Mouse (Mus musculus): ENCODE results near the gene Rasgrp1.

Gene Rasgrp1

GRCm38 (mm10) chr2:117303391-117304350 is 39.1 kb downstream of the Rasgrp1 start:
- TF ChIP-seq POU5F1 (IDR thresholded peaks at IDR 0.05; ENCODE audit: borderline replicate concordance, low read length) (no peak), CTCF (conservative IDR thresholded peaks at IDR 0.05; ENCODE audit: low read length) (no peak), NANOG (IDR thresholded peaks at IDR 0.05; ENCODE audit: borderline replicate concordance, low read length) (no peak)
- no peaks in the 10 kb centered on the region for H3K9me3 ChIP-seq (ENCODE audit: low read length)
- H3K36me3 ChIP-seq (ENCODE audit: insufficient read depth, low read length), result no peaks in the 10 kb centered on the region
- no peak overlapping the region for H3K4me3 ChIP-seq (replicated peaks; ENCODE audit: low read length)
- no peaks in the 10 kb centered on the region for H3K27me3 ChIP-seq (ENCODE audit: insufficient read depth, low read length)
- peaks cover 8% of the 10 kb centered on the region for H3K4me1 ChIP-seq (replicated peaks; ENCODE audit: low read depth, low read length)

- TF ChIP-seq NANOG (IDR thresholded peaks at IDR 0.05; ENCODE audit: borderline replicate concordance, low read length) (no peak), CTCF (conservative IDR thresholded peaks at IDR 0.05; ENCODE audit: low read length) (no peak), POU5F1 (IDR thresholded peaks at IDR 0.05; ENCODE audit: borderline replicate concordance, low read length) (no peak)
- Histone ChIP-seq H3K36me3 (ENCODE audit: insufficient read depth, low read length) (no peaks in the 10 kb centered on the region; the same call in 1 of the 2 replicates), H3K4me3 (replicated peaks; ENCODE audit: low read length) (no peak overlapping the region)
Measured at GRCm38 (mm10) chr2:117299596-117300448, 43.0 kb downstream of the Rasgrp1 start.

GRCm38 (mm10) chr2:117288291-117288690 is 54.5 kb downstream of the Rasgrp1 start:
- H3K4me1 ChIP-seq (replicated peaks; ENCODE audit: low read depth, low read length), result no peaks in the 10 kb centered on the region
- H3K27me3 ChIP-seq (ENCODE audit: insufficient read depth, low read length), result no peaks in the 10 kb centered on the region
- H3K36me3 ChIP-seq (ENCODE audit: insufficient read depth, low read length), result 0 out of 2 replicates have a peak, but pooled peaks cover 5% of the 10 kb centered on the region
- no peak overlapping the region for H3K4me3 ChIP-seq (replicated peaks; ENCODE audit: low read length)
- TF ChIP-seq POU5F1 (IDR thresholded peaks at IDR 0.05; ENCODE audit: borderline replicate concordance, low read length) (no peak), CTCF (conservative IDR thresholded peaks at IDR 0.05; ENCODE audit: low read length) (no peak), NANOG (IDR thresholded peaks at IDR 0.05; ENCODE audit: borderline replicate concordance, low read length) (no peak)
- H3K9me3 ChIP-seq (ENCODE audit: low read length), result no peaks in the 10 kb centered on the region

More at GRCm38 (mm10) chr2:117299596-117300448, 43.0 kb downstream of the Rasgrp1 start:
- Histone ChIP-seq H3K27me3 (ENCODE audit: insufficient read depth, low read length) (no peaks in the 10 kb centered on the region), H3K4me1 (replicated peaks; ENCODE audit: low read depth, low read length) (peaks cover 8% of the 10 kb centered on the region), H3K9me3 (ENCODE audit: low read length) (no peaks in the 10 kb centered on the region)

GRCm38 (mm10) chr2:117263786-117264408 is 78.9 kb downstream of the Rasgrp1 start:
- Histone ChIP-seq H3K27me3 (ENCODE audit: insufficient read depth, low read length) (no peaks in the 10 kb centered on the region), H3K9me3 (ENCODE audit: low read length) (no peaks in the 10 kb centered on the region), H3K4me1 (replicated peaks; ENCODE audit: low read depth, low read length) (no peaks in the 10 kb centered on the region), H3K36me3 (ENCODE audit: insufficient read depth, low read length) (peaks cover 65% of the 10 kb centered on the region), H3K4me3 (replicated peaks; ENCODE audit: low read length) (no peak overlapping the region)
- no peak for TF ChIP-seq POU5F1 (IDR thresholded peaks at IDR 0.05; ENCODE audit: borderline replicate concordance, low read length)
- peak; percentile 88 for TF ChIP-seq CTCF (conservative IDR thresholded peaks at IDR 0.05; ENCODE audit: low read length)

- peaks cover 65% of the 10 kb centered on the region for H3K36me3 ChIP-seq (ENCODE audit: insufficient read depth, low read length)
- H3K4me3 ChIP-seq (replicated peaks; ENCODE audit: low read length), result no peak overlapping the region
- TF ChIP-seq POU5F1 (IDR thresholded peaks at IDR 0.05; ENCODE audit: borderline replicate concordance, low read length) (no peak), CTCF (conservative IDR thresholded peaks at IDR 0.05; ENCODE audit: low read length) (no peak), NANOG (IDR thresholded peaks at IDR 0.05; ENCODE audit: borderline replicate concordance, low read length) (no peak)
- no peaks in the 10 kb centered on the region for H3K9me3 ChIP-seq (ENCODE audit: low read length)
- H3K27me3 ChIP-seq (ENCODE audit: insufficient read depth, low read length), result no peaks in the 10 kb centered on the region
- no peaks in the 10 kb centered on the region for H3K4me1 ChIP-seq (replicated peaks; ENCODE audit: low read depth, low read length)
Measured at GRCm38 (mm10) chr2:117262184-117262583, 80.6 kb downstream of the Rasgrp1 start.

GRCm38 (mm10) chr2:117257617-117258016 is 85.2 kb downstream of the Rasgrp1 start:
- Histone ChIP-seq H3K9me3 (ENCODE audit: low read length) (no peaks in the 10 kb centered on the region), H3K27me3 (ENCODE audit: insufficient read depth, low read length) (no peaks in the 10 kb centered on the region), H3K4me1 (replicated peaks; ENCODE audit: low read depth, low read length) (peaks cover 15% of the 10 kb centered on the region), H3K36me3 (ENCODE audit: insufficient read depth, low read length) (peaks cover 45% of the 10 kb centered on the region), H3K4me3 (replicated peaks; ENCODE audit: low read length) (no peak overlapping the region)
- TF ChIP-seq POU5F1 (IDR thresholded peaks at IDR 0.05; ENCODE audit: borderline replicate concordance, low read length) (no peak), NANOG (IDR thresholded peaks at IDR 0.05; ENCODE audit: borderline replicate concordance, low read length) (no peak)

GRCm38 (mm10) chr2:117255415-117255814 is 87.4 kb downstream of the Rasgrp1 start:
- H3K4me3 ChIP-seq (replicated peaks; ENCODE audit: low read length), result no peak overlapping the region
- H3K4me1 ChIP-seq (replicated peaks; ENCODE audit: low read depth, low read length), result peaks cover 24% of the 10 kb centered on the region
- no peak for TF ChIP-seq NANOG (IDR thresholded peaks at IDR 0.05; ENCODE audit: borderline replicate concordance, low read length)
- TF ChIP-seq CTCF (conservative IDR thresholded peaks at IDR 0.05; ENCODE audit: low read length), result no peak
- no peak for TF ChIP-seq POU5F1 (IDR thresholded peaks at IDR 0.05; ENCODE audit: borderline replicate concordance, low read length)
- H3K27me3 ChIP-seq (ENCODE audit: insufficient read depth, low read length), result no peaks in the 10 kb centered on the region
- peaks cover 31% of the 10 kb centered on the region for H3K36me3 ChIP-seq (ENCODE audit: insufficient read depth, low read length)
- no peaks in the 10 kb centered on the region for H3K9me3 ChIP-seq (ENCODE audit: low read length)
